Mouse (Mus musculus): ENCODE measurements at regions not wholly inside any gene's neighbourhood (a gene's known extent, or its start where the extent isn't known, plus 50 kb on each side); places are given as distances from the start of the nearest gene placed in this dataset.

DNA sequence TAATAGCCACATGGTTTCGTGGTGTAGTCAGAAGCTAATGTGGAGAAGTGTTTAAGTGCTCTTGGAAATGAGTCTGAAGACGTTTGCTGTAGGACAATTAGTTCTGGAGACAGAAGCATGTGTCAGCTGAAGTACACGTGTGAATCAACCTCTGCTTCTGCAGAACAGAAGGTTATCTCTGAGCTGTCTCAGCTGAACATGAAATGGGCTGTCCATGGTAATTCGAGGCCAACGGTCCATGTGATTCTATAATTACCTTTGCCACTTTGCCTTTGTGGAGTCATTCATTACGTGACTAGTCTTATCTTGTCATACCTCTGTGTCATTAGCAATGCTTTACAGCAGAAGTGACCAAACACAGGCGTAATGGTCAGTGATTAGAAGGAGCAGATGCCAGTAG is 295.6 kb upstream of the Veph1 start:
- no peak for DNase-seq (ENCODE audit: low spot score)

GRCm38 (mm10) chr3:66590775-66591174 is 294.1 kb upstream of the Veph1 start:
- no peak for DNase-seq (ENCODE audit: low spot score)

GRCm38 (mm10) chr3:66589483-66589882 is 292.8 kb upstream of the Veph1 start:
- no peak for DNase-seq (ENCODE audit: low spot score)

GRCm38 (mm10) chr3:66584831-66585230 is 288.2 kb upstream of the Veph1 start:
- DNase-seq (ENCODE audit: low spot score), result no peak

DNA sequence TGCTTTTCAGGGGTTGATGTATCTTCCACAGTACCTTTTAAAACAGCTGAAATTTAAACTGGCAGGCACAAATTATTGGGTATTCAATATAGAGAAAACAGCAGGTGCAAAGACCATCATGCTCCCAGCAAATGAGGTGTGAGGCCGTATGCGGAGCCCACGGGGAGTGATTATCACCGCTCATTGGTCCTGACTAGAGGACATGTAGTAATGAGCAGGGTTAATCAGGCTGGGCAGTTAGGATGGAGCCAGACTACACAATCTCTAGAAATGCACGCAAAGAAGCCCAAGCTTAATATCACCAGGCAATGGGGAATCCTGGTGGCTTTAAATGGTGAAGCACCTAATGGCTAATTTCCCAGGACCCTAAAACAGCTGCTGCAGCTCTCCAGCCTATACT is 287.5 kb upstream of the Veph1 start:
- DNase-seq (ENCODE audit: low spot score), result no peak

DNA sequence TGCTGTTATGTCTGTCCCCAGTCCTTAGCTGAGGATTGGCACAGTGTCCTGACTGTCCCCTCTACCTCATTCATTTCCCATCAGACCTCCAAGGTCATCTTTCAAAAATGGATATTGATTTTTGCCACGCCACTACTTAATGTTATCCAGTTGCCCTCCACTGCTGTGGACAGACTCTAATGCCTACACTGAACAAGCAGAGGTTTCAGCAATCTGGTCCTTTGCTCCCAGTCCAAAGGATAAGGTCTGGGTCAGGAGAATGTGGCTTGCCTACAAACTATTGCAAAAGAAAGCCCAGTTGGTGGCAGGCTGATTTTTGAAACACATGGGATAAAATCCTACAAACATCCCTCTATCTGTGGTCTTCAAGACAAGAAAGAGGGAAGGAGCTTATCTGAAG is 280.0 kb upstream of the Veph1 start:
- no peak for DNase-seq (ENCODE audit: low spot score)

- no peak for DNase-seq (ENCODE audit: low spot score)
Observed at GRCm38 (mm10) chr3:66574321-66574720, 277.7 kb upstream of the Veph1 start.

- DNase-seq (ENCODE audit: low spot score), result no peak
Observed at GRCm38 (mm10) chr3:66572887-66573519, 276.4 kb upstream of the Veph1 start.

GRCm38 (mm10) chr3:66570342-66570741 is 273.7 kb upstream of the Veph1 start:
- no peak for DNase-seq (ENCODE audit: low spot score)

GRCm38 (mm10) chr3:66564268-66565245 is 267.9 kb upstream of the Veph1 start:
- DNase-seq (ENCODE audit: low spot score), result no peak

DNA sequence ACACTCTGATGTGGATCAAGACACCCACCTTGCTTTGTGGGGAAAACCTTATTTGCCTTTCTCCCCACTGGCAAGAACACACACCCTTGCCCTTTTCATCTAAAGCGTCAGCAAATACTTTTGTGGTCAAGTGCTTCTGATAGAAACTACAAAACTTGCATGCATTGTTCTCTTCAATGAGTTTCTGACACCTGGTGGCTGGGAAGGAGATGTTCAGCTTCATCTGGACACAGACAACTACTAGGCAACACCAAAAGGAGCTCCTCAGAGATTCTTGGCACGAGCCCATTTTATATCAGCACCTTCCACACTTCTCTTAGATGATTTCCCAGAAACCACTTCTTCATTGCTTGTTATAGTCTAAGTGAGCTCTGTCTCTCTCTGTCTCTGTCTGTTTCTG is 266.7 kb upstream of the Veph1 start:
- peak; percentile 2 for DNase-seq (ENCODE audit: low spot score)

GRCm38 (mm10) chr3:66555538-66555937 is 258.9 kb upstream of the Veph1 start:
- no peak for DNase-seq (ENCODE audit: low spot score)

DNA sequence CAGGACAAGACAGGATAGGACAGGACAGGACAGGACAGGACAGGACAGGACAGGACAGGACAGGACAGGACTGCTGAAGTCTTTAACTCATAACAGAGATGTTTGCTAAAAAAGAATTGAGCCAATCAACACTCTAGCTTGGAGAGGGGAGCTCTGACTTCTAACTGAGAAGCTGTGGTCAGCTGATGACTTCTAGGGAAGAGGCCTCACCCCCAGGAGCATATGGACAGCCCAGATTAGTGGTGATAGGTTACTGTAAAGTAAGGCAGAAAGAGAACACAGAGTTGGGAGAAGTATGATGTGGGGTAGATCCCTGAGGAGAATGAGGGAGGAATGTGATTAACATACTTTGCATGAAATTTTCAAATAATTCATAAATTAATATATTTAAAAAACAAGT is 254.3 kb upstream of the Veph1 start:
- DNase-seq (ENCODE audit: low spot score), result no peak

GRCm38 (mm10) chr3:66546576-66546975 is 249.9 kb upstream of the Veph1 start:
- no peak for DNase-seq (ENCODE audit: low spot score)

- DNase-seq (ENCODE audit: low spot score), result peak; percentile 79
Observed at GRCm38 (mm10) chr3:66544139-66544933, 247.7 kb upstream of the Veph1 start.

DNA sequence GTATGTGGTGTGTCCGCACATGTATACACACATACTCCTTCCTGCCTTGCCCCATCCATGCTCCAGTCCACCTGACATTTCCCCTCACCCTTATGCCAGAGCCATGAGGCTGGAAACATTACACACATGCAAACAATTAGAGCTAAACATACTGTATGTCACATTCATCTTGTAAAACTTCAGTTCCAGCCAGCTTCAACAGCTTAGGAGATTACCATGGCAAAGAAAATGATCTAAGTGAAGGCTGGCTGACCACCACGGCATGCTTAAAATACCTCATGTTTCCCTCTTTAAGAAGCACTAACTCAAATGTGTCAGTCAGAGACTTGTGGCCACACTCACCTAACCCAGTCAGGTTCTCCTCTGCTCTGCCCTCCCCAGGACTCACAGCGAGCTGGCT is 246.2 kb upstream of the Veph1 start:
- DNase-seq (ENCODE audit: low spot score), result no peak

DNA sequence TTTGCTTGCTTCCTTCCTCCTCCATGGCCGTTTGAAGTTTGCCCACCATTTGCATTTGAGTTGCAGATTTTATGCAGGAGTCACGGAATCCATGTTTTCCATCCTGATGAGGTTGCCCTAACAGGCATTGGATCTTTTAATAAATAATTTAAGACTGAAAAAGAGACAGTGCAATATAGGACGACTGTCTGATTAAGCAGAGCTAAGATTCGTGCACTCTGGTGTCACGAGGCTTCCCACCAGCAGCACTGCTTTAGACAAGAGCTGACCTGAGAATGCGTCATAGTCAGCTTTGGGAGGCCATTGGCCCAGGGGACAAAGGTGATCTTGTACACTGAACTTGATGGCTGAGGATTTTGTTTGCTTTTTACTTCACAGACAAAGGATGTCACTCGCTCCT is 241.3 kb upstream of the Veph1 start:
- DNase-seq (ENCODE audit: low spot score), result no peak

GRCm38 (mm10) chr3:66537106-66537893 is 240.7 kb upstream of the Veph1 start:
- DNase-seq (ENCODE audit: low spot score), result no peak

DNA sequence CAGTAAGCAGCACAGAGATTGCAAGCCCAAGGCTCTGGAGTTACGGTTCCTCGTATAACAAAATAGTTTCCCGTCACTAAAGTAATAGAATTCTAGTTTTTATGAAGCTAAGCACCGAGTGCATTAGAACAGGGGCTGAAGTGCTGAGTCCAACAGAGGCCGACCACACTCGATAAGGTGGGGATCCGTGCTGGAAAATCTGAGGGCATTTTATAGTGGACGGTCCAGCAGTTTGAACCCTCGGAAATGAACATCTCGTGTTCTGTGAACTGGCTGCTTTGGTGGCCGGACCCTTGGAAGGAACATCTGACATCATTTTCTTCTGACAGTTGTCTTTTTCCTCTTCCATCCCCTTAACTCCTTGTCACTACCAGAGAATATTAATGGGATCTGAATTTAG is 240.0 kb upstream of the Veph1 start:
- no peak for DNase-seq (ENCODE audit: low spot score)

DNA sequence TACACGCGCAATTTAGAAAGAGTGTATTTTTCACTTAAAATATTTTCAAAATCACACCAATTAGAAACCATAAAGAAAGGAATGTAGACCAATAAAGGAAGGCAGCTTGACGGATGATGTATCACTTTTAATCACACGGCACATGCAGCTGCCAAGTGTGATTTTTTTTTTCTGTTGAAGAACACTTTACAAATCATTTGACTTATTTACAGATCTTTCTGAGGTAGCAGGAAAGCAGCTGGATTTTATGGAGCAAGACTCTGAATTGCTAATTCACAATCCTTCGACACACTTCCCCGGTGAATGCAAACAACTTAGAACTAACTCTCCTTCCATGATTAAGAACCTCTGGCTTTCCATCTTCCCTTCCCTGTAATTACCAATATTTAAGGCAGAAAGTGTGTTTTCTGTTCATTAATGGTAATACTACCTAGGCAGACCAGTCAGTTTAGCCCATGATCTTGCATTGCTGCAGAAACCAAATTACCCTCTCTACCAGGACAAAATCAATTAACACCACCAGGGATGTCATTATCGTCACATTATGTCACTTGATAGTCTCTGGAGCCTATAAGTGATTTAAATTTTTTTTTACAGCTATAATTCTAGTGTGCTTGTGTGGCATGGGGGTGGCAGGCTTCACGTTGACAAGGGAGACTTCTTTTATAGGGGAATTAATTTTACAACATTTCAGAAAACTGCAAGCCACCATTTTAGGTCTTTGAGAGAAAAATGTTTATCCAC is 239.3 kb upstream of the Veph1 start:
- no peak for DNase-seq (ENCODE audit: low spot score)

GRCm38 (mm10) chr3:66519925-66520324 is 223.3 kb upstream of the Veph1 start:
- no peak for DNase-seq (ENCODE audit: low spot score)

All from lung, postnatal 25 days (tissue).